In the genomic region with DNA sequence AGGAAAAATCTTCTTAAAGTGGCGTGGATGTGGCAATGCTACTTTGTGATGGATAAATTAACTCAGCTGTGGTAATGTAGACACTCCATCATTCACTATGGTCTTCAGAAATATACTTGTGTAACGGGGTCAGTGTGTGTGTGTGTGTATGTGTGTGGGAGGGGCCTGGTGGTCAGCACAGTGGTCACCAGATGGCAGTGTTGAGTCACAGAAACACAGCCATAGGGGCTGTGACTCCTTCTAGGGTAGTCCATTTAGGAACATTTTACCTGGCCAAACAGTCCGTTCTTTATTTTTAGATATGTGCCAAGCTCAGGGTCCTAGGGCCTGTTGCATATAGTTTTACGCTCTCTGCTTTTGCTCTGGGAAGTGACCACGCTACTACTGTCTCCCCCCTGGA, we compare ENCODE assay signal across 9 mouse cellular contexts.
DNase-seq lines count a peak whose midpoint lies in the region; TF ChIP-seq lines count a peak whose summit lies in the region.
"Had no signal": no experiment of that assay in that cellular context is flagged by ENCODE, and none has a peak within 500 bp of the region (broad histone marks: within the 10 kb centered on the region; RNA-seq: fewer than 3 reads in every experiment).

No protein-coding gene starts in this region.

- no peak overlapping the region for H3K27ac ChIP-seq in cortical plate, adult 2 months (ENCODE audit: insufficient read depth, low read length)
- H3K27ac ChIP-seq: neural tube, embryonic 12.5 days had no signal

- no peak for TF ChIP-seq POLR2A in cortical plate, adult 2 months (IDR thresholded peaks at IDR 0.05; ENCODE audit: extremely low read depth, insufficient read depth, low read length)

- TF ChIP-seq CTCF in cortical plate, adult 2 months (IDR thresholded peaks at IDR 0.05; ENCODE audit: extremely low read depth, insufficient read depth, low read length): peak; percentile 49

- no peaks in the 10 kb centered on the region for H3K4me1 ChIP-seq in cortical plate, adult 2 months (ENCODE audit: control insufficient read depth, insufficient read depth, low read length)
- H3K4me1 ChIP-seq: neural tube, embryonic 12.5 days had no signal

- no peak overlapping the region for H3K4me3 ChIP-seq in cortical plate, adult 2 months (ENCODE audit: insufficient read depth, low read length)
- H3K4me3 ChIP-seq: neural tube, embryonic 12.5 days had no signal

- peak; percentile 12 for DNase-seq in heart, adult 8-10 months (ENCODE audit: low spot score)
- no peak for DNase-seq in heart, adult 11 months
- peak; percentile 19 for DNase-seq in right cerebral cortex, postnatal 14 days
- DNase-seq in right cerebral cortex, postnatal 36 days (ENCODE audit: low spot score in 2 of 2): no peak
- DNase-seq in layer of hippocampus, adult 9-11 months: peak; percentile 5
- peak; percentile 65 for DNase-seq in testis, postnatal 10 days (ENCODE audit: low spot score)
- DNase-seq in urinary bladder, adult 18-20 months (ENCODE audit: low spot score in 2 of 2): no peak

Comparison
In these comparisons a context has a peak if more than half of its experiments do, and no peak if none do; other contexts are left out.
1. DNase-seq: peak in heart, adult 8-10 months (single experiment), right cerebral cortex, postnatal 14 days (single experiment), layer of hippocampus, adult 9-11 months (single experiment) and testis, postnatal 10 days (single experiment); none in heart, adult 11 months (single experiment), right cerebral cortex, postnatal 36 days (0 of 2) and urinary bladder, adult 18-20 months (0 of 2).